Mouse (Mus musculus): ENCODE results near the gene Olfr1287. TPM values are rescaled to one million over a fixed set of nuclear protein-coding genes. Genes with fewer than 3 reads are reported as not detected.

The Olfr1287 gene
- not detected in 2 replicates for polyA plus RNA-seq (2014; fragmentation: Nextera tagmentation; extraction: Ambion mirVana)

GRCm38 (mm10) chr2:111448842-111449241, at the start of gene Olfr1287:
Gene Olfr1287, plus strand, starts transcription at chr2:111449142.
- no peaks in the 10 kb centered on the region for H3K9me3 ChIP-seq (ENCODE audit: control insufficient read depth, low read length)
- no peaks in the 10 kb centered on the region for H3K4me1 ChIP-seq (ENCODE audit: control insufficient read depth, insufficient read depth, low read length)
- no peak within 1 kb of the TSS for H3K9ac ChIP-seq (replicated peaks; ENCODE audit: low read depth, low read length)
- 82% methylated on average over 1 of the region's 1 CpGs for WGBS
- H3K4me3 ChIP-seq (ENCODE audit: low read depth, low read length), result no peak within 1 kb of the TSS
- H3K36me3 ChIP-seq (ENCODE audit: control insufficient read depth, insufficient read depth, low read length), result no peaks in the 10 kb centered on the region
- no peak within 1 kb of the TSS for H3K27ac ChIP-seq (ENCODE audit: low read depth, low read length)
- no peak within 1 kb of the TSS for H3K4me2 ChIP-seq (ENCODE audit: low read depth, low read length)
- ATAC-seq (ENCODE audit: low read depth), result no peak
- H3K27me3 ChIP-seq (ENCODE audit: control insufficient read depth, insufficient read depth, low read length), result no peaks in the 10 kb centered on the region

DNA sequence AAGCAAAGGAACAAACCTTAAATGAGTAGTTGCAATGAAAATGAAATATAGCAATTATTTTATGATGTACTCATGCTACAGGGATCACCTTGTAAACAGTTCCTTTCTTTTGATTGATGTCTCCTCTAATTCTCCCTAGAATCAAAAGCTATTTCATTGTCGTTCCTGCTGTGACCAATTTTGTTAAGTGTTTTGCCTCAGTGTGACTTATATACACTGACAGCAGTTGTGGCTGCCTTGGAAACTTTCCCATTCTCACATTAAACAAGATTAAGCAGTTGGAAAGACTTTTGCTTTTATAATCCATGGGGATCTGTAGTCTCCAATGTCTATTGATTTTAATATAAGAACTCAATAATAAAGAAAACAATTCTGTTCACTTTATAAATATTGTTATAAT, 26.0 kb upstream of the Olfr1287 start, which contains the start of gene Olfr1286:
Gene Olfr1286, minus strand, starts transcription at position 185 of the 400 bp plus-strand sequence.
- no peak for ATAC-seq (ENCODE audit: low read depth)
- no peak within 1 kb of the TSS for H3K4me2 ChIP-seq (ENCODE audit: low read depth, low read length)
- H3K4me3 ChIP-seq (ENCODE audit: low read depth, low read length), result no peak within 1 kb of the TSS
- H3K9ac ChIP-seq (replicated peaks; ENCODE audit: low read depth, low read length), result no peak within 1 kb of the TSS
- WGBS, result 46% methylated on average over 1 of the region's 1 CpGs
- no peak within 1 kb of the TSS for H3K27ac ChIP-seq (ENCODE audit: low read depth, low read length)
- no peaks in the 10 kb centered on the region for H3K36me3 ChIP-seq (ENCODE audit: control insufficient read depth, insufficient read depth, low read length)
- H3K9me3 ChIP-seq (ENCODE audit: control insufficient read depth, low read length), result no peaks in the 10 kb centered on the region
- H3K27me3 ChIP-seq (ENCODE audit: control insufficient read depth, insufficient read depth, low read length), result no peaks in the 10 kb centered on the region
- H3K4me1 ChIP-seq (ENCODE audit: control insufficient read depth, insufficient read depth, low read length), result no peaks in the 10 kb centered on the region

DNA sequence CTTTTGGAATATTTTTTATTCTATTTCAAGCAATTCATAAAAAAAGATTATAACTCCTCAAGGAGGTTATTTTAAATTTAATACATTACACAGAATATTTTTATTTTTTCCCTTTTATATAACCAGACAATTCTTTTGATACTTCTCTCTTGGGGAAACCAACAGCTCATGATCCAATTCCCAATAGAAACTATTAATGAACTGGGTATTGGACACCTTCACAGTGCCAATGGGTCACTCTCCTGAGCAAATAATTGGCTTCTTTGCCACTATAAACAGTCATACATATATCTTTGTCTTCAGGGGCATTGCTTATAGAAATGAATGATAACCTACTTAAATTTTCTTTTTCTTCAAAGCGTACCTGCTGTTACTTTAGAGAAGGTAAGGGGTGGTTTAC, 24.9 kb downstream of the Olfr1287 start, which contains the start of gene Olfr1288:
Gene Olfr1288, plus strand, starts transcription at position 301 of the 400 bp plus-strand sequence.
- Histone ChIP-seq H3K9ac (replicated peaks; ENCODE audit: low read depth, low read length) (no peak within 1 kb of the TSS), H3K9me3 (ENCODE audit: control insufficient read depth, low read length) (no peaks in the 10 kb centered on the region), H3K27ac (ENCODE audit: low read depth, low read length) (no peak within 1 kb of the TSS), H3K36me3 (ENCODE audit: control insufficient read depth, insufficient read depth, low read length) (no peaks in the 10 kb centered on the region), H3K4me3 (ENCODE audit: low read depth, low read length) (no peak within 1 kb of the TSS), H3K27me3 (ENCODE audit: control insufficient read depth, insufficient read depth, low read length) (no peaks in the 10 kb centered on the region), H3K4me1 (ENCODE audit: control insufficient read depth, insufficient read depth, low read length) (no peaks in the 10 kb centered on the region), H3K4me2 (ENCODE audit: low read depth, low read length) (no peak within 1 kb of the TSS)
- no peak for ATAC-seq (ENCODE audit: low read depth)
- WGBS, result 91% methylated on average over 1 of the region's 1 CpGs

DNA sequence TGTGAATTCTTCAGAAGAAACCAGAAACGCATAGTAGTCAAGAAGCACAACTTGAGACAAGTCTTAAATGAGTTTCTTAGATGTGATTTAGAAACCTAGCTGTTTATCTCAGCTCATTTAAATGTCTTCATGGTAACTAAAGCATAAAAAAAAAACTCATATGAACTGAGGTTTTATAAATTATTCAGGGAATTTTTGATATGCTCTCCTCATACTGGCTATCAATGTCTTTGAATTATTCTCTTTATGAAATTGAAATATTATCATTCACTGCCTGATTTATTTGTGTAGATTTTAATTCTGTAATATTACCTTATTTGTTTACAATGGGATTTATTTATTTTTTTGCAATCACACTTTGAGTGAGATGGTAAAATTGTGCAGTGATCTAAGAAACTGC, 31.6 kb downstream of the Olfr1287 start, which contains the start of gene Olfr1289:
Gene Olfr1289, plus strand, starts transcription at position 301 of the 400 bp plus-strand sequence.
- H3K4me3 ChIP-seq (ENCODE audit: low read depth, low read length), result no peak within 1 kb of the TSS
- no peak within 1 kb of the TSS for H3K27ac ChIP-seq (ENCODE audit: low read depth, low read length)
- no peaks in the 10 kb centered on the region for H3K9me3 ChIP-seq (ENCODE audit: control insufficient read depth, low read length)
- H3K4me1 ChIP-seq (ENCODE audit: control insufficient read depth, insufficient read depth, low read length), result no peaks in the 10 kb centered on the region
- no peak within 1 kb of the TSS for H3K4me2 ChIP-seq (ENCODE audit: low read depth, low read length)
- H3K27me3 ChIP-seq (ENCODE audit: control insufficient read depth, insufficient read depth, low read length), result no peaks in the 10 kb centered on the region
- no peaks in the 10 kb centered on the region for H3K36me3 ChIP-seq (ENCODE audit: control insufficient read depth, insufficient read depth, low read length)
- whole genome bisulfite sequencing, result 85% methylated on average over 1 of the region's 1 CpGs
- no peak for ATAC-seq (ENCODE audit: low read depth)
- no peak within 1 kb of the TSS for H3K9ac ChIP-seq (replicated peaks; ENCODE audit: low read depth, low read length)

DNA sequence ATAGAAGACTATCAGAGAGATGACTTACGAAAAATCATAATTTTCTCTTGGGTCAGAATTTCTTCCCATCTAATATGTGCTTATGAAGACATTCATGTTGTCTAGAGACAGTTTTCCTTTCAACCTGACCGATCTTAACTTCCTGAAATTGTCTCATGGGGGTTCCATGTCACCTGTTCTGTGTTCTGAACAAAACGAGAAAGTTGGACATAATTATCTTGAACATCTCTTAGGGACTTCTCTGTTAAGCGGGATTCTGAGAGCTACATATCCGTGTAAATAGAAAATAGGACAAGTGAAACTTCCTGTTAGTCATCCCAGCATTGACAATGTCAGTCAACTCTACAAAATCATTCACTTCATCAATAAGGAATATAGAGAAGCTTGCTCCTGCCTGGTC, 44.8 kb downstream of the Olfr1287 start, which contains the start of gene Olfr1290:
Gene Olfr1290, minus strand, starts transcription at position 101 of the 400 bp plus-strand sequence.
- Histone ChIP-seq H3K27me3 (ENCODE audit: control insufficient read depth, insufficient read depth, low read length) (no peaks in the 10 kb centered on the region), H3K4me1 (ENCODE audit: control insufficient read depth, insufficient read depth, low read length) (no peaks in the 10 kb centered on the region), H3K27ac (ENCODE audit: low read depth, low read length) (no peak within 1 kb of the TSS), H3K36me3 (ENCODE audit: control insufficient read depth, insufficient read depth, low read length) (no peaks in the 10 kb centered on the region), H3K4me2 (ENCODE audit: low read depth, low read length) (no peak within 1 kb of the TSS), H3K4me3 (ENCODE audit: low read depth, low read length) (no peak within 1 kb of the TSS), H3K9me3 (ENCODE audit: control insufficient read depth, low read length) (no peaks in the 10 kb centered on the region), H3K9ac (replicated peaks; ENCODE audit: low read depth, low read length) (no peak within 1 kb of the TSS)
- ATAC-seq (ENCODE audit: low read depth), result no peak
- WGBS, result 85% methylated on average over 5 of the region's 5 CpGs

DNA sequence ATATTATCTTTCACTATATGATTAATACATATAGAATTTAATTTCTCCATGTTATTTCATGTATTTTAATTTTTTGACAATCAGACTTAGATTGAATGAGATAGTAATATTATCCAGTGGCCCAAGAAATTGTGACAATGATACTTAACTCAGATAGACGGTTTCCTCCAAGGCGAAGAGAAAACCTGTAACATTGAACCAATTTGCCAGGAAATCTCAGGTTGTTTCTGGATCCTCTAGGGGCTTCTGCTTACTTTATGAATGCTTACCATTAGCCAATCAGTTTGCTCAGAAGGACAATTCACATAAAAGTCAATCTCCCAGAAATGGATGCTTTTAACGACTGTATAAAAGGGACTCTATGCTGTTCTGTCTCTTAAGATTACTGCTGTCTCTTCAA, 47.9 kb downstream of the Olfr1287 start, which contains the start of gene Olfr1291-ps1:
Gene Olfr1291-ps1, plus strand, starts transcription at position 301 of the 400 bp plus-strand sequence.
- H3K4me3 ChIP-seq (ENCODE audit: low read depth, low read length), result no peak within 1 kb of the TSS
- 88% methylated on average over 3 of the region's 3 CpGs for WGBS
- no peak for ATAC-seq (ENCODE audit: low read depth)

More for the DNA sequence above, 47.9 kb downstream of the Olfr1287 start, which contains the start of gene Olfr1291-ps1:
- H3K36me3 ChIP-seq (ENCODE audit: control insufficient read depth, insufficient read depth, low read length), result no peaks in the 10 kb centered on the region
- H3K4me1 ChIP-seq (ENCODE audit: control insufficient read depth, insufficient read depth, low read length), result no peaks in the 10 kb centered on the region
- no peaks in the 10 kb centered on the region for H3K9me3 ChIP-seq (ENCODE audit: control insufficient read depth, low read length)
- H3K9ac ChIP-seq (replicated peaks; ENCODE audit: low read depth, low read length), result no peak within 1 kb of the TSS
- H3K27me3 ChIP-seq (ENCODE audit: control insufficient read depth, insufficient read depth, low read length), result no peaks in the 10 kb centered on the region
- no peak within 1 kb of the TSS for H3K4me2 ChIP-seq (ENCODE audit: low read depth, low read length)
- no peak within 1 kb of the TSS for H3K27ac ChIP-seq (ENCODE audit: low read depth, low read length)

Other genes starting within 250 kb of the Olfr1287 start
- not detected in 2 replicates for gene 4930430A15Rik, start 219.5 kb upstream of the Olfr1287 start, polyA plus RNA-seq (2014; fragmentation: Nextera tagmentation; extraction: Ambion mirVana)
- not detected in 2 replicates for gene Olfr1275, start 213.9 kb upstream of the Olfr1287 start, polyA plus RNA-seq (2014; fragmentation: Nextera tagmentation; extraction: Ambion mirVana)
- not detected in 2 replicates for gene Olfr1276, start 194.6 kb upstream of the Olfr1287 start, polyA plus RNA-seq (2014; fragmentation: Nextera tagmentation; extraction: Ambion mirVana)
- not detected in 2 replicates for gene Olfr1277, start 175.0 kb upstream of the Olfr1287 start, polyA plus RNA-seq (2014; fragmentation: Nextera tagmentation; extraction: Ambion mirVana)
- not detected in 2 replicates for gene Olfr1278, start 159.0 kb upstream of the Olfr1287 start, polyA plus RNA-seq (2014; fragmentation: Nextera tagmentation; extraction: Ambion mirVana)
- gene Olfr1279, start 148.5 kb upstream of the Olfr1287 start, polyA plus RNA-seq (2014; fragmentation: Nextera tagmentation; extraction: Ambion mirVana), result not detected in 2 replicates
- not detected in 2 replicates for gene Olfr1280, start 135.1 kb upstream of the Olfr1287 start, polyA plus RNA-seq (2014; fragmentation: Nextera tagmentation; extraction: Ambion mirVana)
- gene Olfr1281, start 122.6 kb upstream of the Olfr1287 start, polyA plus RNA-seq (2014; fragmentation: Nextera tagmentation; extraction: Ambion mirVana), result not detected in 2 replicates
- not detected in 2 replicates for gene Olfr1282, start 113.1 kb upstream of the Olfr1287 start, polyA plus RNA-seq (2014; fragmentation: Nextera tagmentation; extraction: Ambion mirVana)
- not detected in 2 replicates for gene Olfr1283, start 82.4 kb upstream of the Olfr1287 start, polyA plus RNA-seq (2014; fragmentation: Nextera tagmentation; extraction: Ambion mirVana)
- gene Olfr1284, start 73.6 kb upstream of the Olfr1287 start, polyA plus RNA-seq (2014; fragmentation: Nextera tagmentation; extraction: Ambion mirVana), result not detected in 2 replicates
- not detected in 2 replicates for gene Olfr1286, start 26.0 kb upstream of the Olfr1287 start, polyA plus RNA-seq (2014; fragmentation: Nextera tagmentation; extraction: Ambion mirVana)
- gene Olfr1288, start 25.0 kb downstream of the Olfr1287 start, polyA plus RNA-seq (2014; fragmentation: Nextera tagmentation; extraction: Ambion mirVana), result not detected in 2 replicates
- gene Olfr1289, start 31.7 kb downstream of the Olfr1287 start, polyA plus RNA-seq (2014; fragmentation: Nextera tagmentation; extraction: Ambion mirVana), result not detected in 2 replicates
- gene Olfr1290, start 44.7 kb downstream of the Olfr1287 start, polyA plus RNA-seq (2014; fragmentation: Nextera tagmentation; extraction: Ambion mirVana), result not detected in 2 replicates
- gene Olfr1291-ps1, start 48.0 kb downstream of the Olfr1287 start, polyA plus RNA-seq (2014; fragmentation: Nextera tagmentation; extraction: Ambion mirVana), result not detected in 2 replicates
- gene Olfr1293-ps, start 76.1 kb downstream of the Olfr1287 start, polyA plus RNA-seq (2014; fragmentation: Nextera tagmentation; extraction: Ambion mirVana), result not detected in 2 replicates
- gene Olfr1294, start 91.1 kb downstream of the Olfr1287 start, polyA plus RNA-seq (2014; fragmentation: Nextera tagmentation; extraction: Ambion mirVana), result not detected in 2 replicates
- not detected in 2 replicates for gene Olfr1295, start 120.5 kb downstream of the Olfr1287 start, polyA plus RNA-seq (2014; fragmentation: Nextera tagmentation; extraction: Ambion mirVana)
- not detected in 2 replicates for gene Olfr1297, start 177.4 kb downstream of the Olfr1287 start, polyA plus RNA-seq (2014; fragmentation: Nextera tagmentation; extraction: Ambion mirVana)
- gene Olfr1298, start 200.1 kb downstream of the Olfr1287 start, polyA plus RNA-seq (2014; fragmentation: Nextera tagmentation; extraction: Ambion mirVana), result not detected in 2 replicates
- not detected in 2 replicates for gene Olfr1299, start 212.3 kb downstream of the Olfr1287 start, polyA plus RNA-seq (2014; fragmentation: Nextera tagmentation; extraction: Ambion mirVana)

All from neural tube, embryonic 14.5 days (tissue).